Mouse (Mus musculus) kidney, embryonic 14.5 days (tissue): ENCODE results near the gene Btbd3. TPM values are rescaled to one million over a fixed set of nuclear protein-coding genes. Genes with fewer than 3 reads are reported as not detected.
A peak's percentile ranks its signal among the peaks of the same experiment; 100 is the strongest.

ENCODE experiments used
- ATAC-seq: fragments of 200-750 bp; cut with Nextera tagmentation; 2 replicates; pipeline ENCODE4 v1.8.0; 2017; ENCODE audit warnings: moderate number of reproducible peaks, mild to moderate bottlenecking, moderate TSS enrichment, moderate library complexity; ENCODE audit not compliant: low FRiP score, low TSS enrichment
- H3K27ac ChIP-seq: fragments of 300-500 bp; sonication (generic); 2 replicates; pipeline ENCODE4 v1.5.1; 2014; ENCODE audit warnings: low read depth, mild to moderate bottlenecking, low read length, moderate library complexity, mixed read lengths
- H3K27me3 ChIP-seq: fragments of 300-500 bp; sonication (generic); 2 replicates; pipeline ENCODE4 v1.6.1; 2014; ENCODE audit warnings: mild to moderate bottlenecking, low read length; ENCODE audit not compliant: control insufficient read depth, insufficient read depth
- H3K36me3 ChIP-seq: fragments of 300-500 bp; sonication (generic); 2 replicates; pipeline ENCODE4 v1.6.1; 2014; ENCODE audit warnings: low read length, mixed read lengths; ENCODE audit not compliant: control insufficient read depth, insufficient read depth
- H3K4me1 ChIP-seq: fragments of 300-500 bp; sonication (generic); 2 replicates; pipeline ENCODE4 v1.6.1; 2014; ENCODE audit warnings: low read length, mixed read lengths; ENCODE audit not compliant: control insufficient read depth, insufficient read depth
- H3K4me2 ChIP-seq: fragments of 300-500 bp; sonication (generic); replicated peaks from 2 replicates; pipeline ENCODE4 v1.6.1; 2014; ENCODE audit warnings: low read depth, mild to moderate bottlenecking, low read length
- H3K4me3 ChIP-seq: fragments of 300-500 bp; sonication (generic); 2 replicates; pipeline ENCODE4 v1.5.1; 2014; ENCODE audit warnings: mild to moderate bottlenecking, low read length
- H3K9ac ChIP-seq: fragments of 300-500 bp; sonication (generic); 2 replicates; pipeline ENCODE4 v1.6.1; 2014; ENCODE audit warnings: low read depth, mild to moderate bottlenecking, low read length, moderate library complexity
- H3K9me3 ChIP-seq: fragments of 300-500 bp; sonication (generic); 2 replicates; pipeline ENCODE4 v1.6.1; 2016; ENCODE audit warnings: low read length; ENCODE audit not compliant: control insufficient read depth
- WGBS: fragments of 180-500 bp; shearing (Covaris S2); extraction: QIAGEN DNeasy Blood & Tissue Kit; methylation state at CpG from one replicate; pipeline ENCODE4 v1.1.7; 2014; 5-methylcytosine and 5-hydroxymethylcytosine counted together
- polyA plus RNA-seq: library from polyadenylated mRNA; unstranded; fragments of >200 nt; fragmentation: Nextera tagmentation; extraction: Ambion mirVana; gene quantifications from 2 replicates; pipeline ENCODE4 v1.2.1, GENCODE M21; 2014

Gene Btbd3
- polyA plus RNA-seq, 1 experiment from 2014 or later = 21.2 TPM

DNA sequence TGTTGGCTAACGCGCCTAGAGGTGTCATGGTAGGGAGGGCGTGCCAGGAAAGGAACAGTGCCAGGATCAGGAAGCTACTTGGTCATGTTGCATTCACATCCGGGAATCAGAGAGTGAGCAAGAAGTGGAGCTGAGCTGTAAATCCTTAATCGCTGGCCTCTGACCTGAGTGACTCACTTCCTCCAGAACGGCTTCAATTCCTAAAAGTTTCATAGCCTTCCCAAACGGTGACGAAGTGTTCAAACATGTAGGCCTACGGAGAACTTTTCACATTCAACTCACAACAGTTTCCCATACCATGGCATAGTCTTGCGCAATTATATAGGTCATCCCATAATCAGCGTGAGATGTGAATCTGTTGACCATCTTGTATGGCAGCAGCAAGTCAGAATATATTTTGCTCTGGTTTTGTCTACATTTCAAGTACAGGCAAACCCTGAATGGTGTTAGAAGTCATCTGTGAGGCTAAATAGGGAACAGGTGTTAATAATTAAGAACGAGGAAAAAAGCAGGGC is 247.6 kb downstream of the Btbd3 start:
- Histone ChIP-seq H3K4me3 (no peak overlapping the region), H3K9me3 (no peaks in the 10 kb centered on the region), H3K27ac (no peak overlapping the region), H3K4me1 (no peaks in the 10 kb centered on the region), H3K36me3 (no peaks in the 10 kb centered on the region), H3K9ac (no peak overlapping the region), H3K27me3 (no peaks in the 10 kb centered on the region), H3K4me2 (no peak overlapping the region)
- no peak for ATAC-seq
- WGBS = 79% methylated on average over 12 of the region's 12 CpGs

DNA sequence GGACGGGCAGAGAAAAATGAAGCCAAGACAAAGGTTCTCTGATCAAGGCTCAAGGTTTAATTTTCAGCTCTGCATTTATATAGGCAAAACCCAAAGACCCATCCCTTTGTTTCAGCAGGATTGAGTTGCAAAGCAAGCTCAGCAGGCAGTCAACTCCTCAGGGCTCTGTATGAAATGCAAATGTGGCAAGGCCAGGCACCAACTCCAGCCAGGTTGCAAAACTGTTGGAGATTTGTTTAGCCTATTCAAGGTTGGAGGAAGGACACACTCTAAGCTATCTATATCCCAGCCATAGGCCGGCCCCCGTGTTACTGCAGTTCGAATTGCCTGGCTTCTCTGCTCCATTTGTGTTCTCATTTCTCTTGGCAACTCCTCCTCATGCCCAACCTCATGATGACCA is 259.2 kb downstream of the Btbd3 start:
- Histone ChIP-seq H3K27me3 (no peaks in the 10 kb centered on the region), H3K27ac (no peak overlapping the region), H3K4me2 (no peak overlapping the region), H3K9me3 (no peaks in the 10 kb centered on the region), H3K4me3 (no peak overlapping the region), H3K4me1 (no peaks in the 10 kb centered on the region), H3K36me3 (no peaks in the 10 kb centered on the region), H3K9ac (no peak overlapping the region)
- ATAC-seq = no peak
- 44% methylated on average over 4 of the region's 4 CpGs for WGBS

DNA sequence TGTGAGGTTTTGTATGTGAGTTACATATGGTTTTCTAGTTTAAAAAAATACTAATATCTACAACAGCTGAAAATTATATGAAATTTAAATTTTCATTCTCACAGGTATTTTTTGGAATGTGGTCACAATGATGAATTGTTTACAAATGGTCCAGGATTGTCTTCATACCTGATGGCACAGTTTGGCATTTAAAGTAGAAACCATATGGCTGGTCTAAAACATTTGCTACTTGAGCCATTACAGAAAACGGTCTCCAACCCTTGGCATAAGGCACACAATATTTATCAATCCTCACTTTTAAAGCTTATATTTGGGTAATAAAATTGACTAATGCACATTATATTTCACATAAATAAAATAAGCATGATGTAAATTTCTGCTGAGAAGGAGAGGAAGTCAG is 272.1 kb downstream of the Btbd3 start:
- no peak for ATAC-seq
- Histone ChIP-seq H3K27me3 (no peaks in the 10 kb centered on the region), H3K4me1 (no peaks in the 10 kb centered on the region), H3K4me3 (no peak overlapping the region), H3K4me2 (no peak overlapping the region), H3K9me3 (no peaks in the 10 kb centered on the region), H3K27ac (no peak overlapping the region), H3K36me3 (no peaks in the 10 kb centered on the region), H3K9ac (no peak overlapping the region)
- 74% methylated on average over 1 of the region's 1 CpGs for WGBS

DNA sequence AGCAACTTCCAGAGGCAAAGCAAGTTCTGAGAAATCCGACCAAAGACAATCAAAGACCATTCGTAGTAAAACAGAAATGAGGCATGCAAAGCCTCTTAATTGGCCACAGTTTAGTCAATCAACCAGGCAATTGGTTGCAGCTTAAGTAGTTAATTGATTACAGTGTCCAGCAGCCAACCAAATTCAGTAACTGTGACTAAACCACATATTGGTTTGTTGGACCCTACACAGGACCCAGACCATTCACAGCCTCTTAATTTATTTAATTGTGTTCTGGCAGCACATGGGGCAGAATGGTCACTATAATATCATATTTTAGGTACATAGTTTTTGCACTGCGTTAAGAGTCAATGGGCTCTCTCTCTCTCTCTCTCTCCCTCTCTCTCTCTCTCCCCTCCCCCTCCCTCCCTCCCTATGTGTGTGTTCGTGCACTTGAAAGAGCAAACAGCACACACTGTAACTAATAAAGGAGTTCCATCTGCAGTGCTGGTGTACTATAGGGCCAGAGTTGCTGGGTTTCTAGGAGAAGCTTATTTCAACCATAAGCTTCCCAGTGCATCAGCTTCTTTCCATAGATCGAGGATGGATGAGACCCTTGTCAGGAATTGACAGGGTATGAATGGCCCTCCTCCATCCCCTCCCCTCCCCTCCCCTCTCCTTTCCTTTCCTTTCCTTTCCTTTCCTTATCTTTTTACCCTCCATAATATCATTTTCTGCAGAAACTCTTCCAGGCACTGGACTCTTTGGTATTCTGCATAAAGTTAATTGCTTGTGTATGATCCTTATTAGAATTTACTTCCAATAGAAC is 275.0 kb downstream of the Btbd3 start:
- Histone ChIP-seq H3K27ac (no peak overlapping the region), H3K4me1 (no peaks in the 10 kb centered on the region), H3K36me3 (no peaks in the 10 kb centered on the region), H3K9me3 (no peaks in the 10 kb centered on the region), H3K4me2 (no peak overlapping the region), H3K9ac (no peak overlapping the region), H3K4me3 (no peak overlapping the region), H3K27me3 (no peaks in the 10 kb centered on the region)
- 70% methylated on average over 5 of the region's 5 CpGs for WGBS
- no peak for ATAC-seq

DNA sequence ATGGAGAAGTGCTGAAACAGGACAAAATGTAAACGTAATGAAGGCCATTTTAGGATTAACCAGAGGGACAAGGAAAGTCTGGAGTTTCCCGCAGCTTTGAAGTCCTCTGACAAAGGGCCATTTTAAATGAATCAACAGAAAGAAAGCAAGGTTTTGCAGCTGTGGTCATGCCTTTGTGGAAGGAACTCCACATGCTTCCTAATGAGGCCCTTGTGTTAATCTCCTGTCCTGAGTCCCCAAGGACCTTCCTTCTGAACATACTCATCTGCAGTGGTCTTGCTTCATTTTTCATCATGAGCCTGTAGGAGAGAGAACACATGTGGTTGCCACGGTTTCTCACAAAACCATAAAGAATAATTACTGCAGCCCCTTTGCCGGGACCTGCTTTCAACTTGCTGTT is 275.6 kb downstream of the Btbd3 start:
- no peak overlapping the region for H3K4me2 ChIP-seq

DNA sequence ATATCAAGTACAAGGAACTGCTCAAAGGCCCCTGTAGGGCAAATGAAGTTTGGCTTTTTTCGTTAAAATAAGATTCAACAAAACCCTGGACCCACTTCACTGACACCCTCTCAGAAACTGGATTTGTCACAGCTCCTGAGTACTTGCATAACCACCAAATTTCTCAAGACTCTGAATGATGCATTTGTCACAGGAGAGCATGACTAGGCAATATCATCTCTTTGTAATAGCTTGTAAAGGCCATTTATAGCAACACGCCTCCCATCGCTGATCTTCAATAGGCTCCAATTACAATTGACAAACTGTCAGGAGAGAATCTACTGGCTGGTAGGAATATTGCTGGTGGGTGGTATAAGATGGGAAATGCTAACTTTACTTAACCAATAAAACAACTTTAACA is 283.3 kb downstream of the Btbd3 start:
- no peak overlapping the region for H3K9ac ChIP-seq
- ATAC-seq = no peak
- no peak overlapping the region for H3K4me2 ChIP-seq
- 89% methylated on average over 3 of the region's 3 CpGs for WGBS
- H3K36me3 ChIP-seq = no peaks in the 10 kb centered on the region
- no peaks in the 10 kb centered on the region for H3K9me3 ChIP-seq
- no peak overlapping the region for H3K27ac ChIP-seq
- H3K27me3 ChIP-seq = no peaks in the 10 kb centered on the region
- H3K4me3 ChIP-seq = no peak overlapping the region
- no peaks in the 10 kb centered on the region for H3K4me1 ChIP-seq

More for the DNA sequence above, 275.6 kb downstream of the Btbd3 start:
- H3K4me1 ChIP-seq = no peaks in the 10 kb centered on the region
- no peak overlapping the region for H3K4me3 ChIP-seq
- H3K36me3 ChIP-seq = no peaks in the 10 kb centered on the region
- no peak for ATAC-seq
- WGBS = 58% methylated on average over 4 of the region's 4 CpGs
- no peak overlapping the region for H3K9ac ChIP-seq
- H3K9me3 ChIP-seq = no peaks in the 10 kb centered on the region
- no peak overlapping the region for H3K27ac ChIP-seq
- no peaks in the 10 kb centered on the region for H3K27me3 ChIP-seq

DNA sequence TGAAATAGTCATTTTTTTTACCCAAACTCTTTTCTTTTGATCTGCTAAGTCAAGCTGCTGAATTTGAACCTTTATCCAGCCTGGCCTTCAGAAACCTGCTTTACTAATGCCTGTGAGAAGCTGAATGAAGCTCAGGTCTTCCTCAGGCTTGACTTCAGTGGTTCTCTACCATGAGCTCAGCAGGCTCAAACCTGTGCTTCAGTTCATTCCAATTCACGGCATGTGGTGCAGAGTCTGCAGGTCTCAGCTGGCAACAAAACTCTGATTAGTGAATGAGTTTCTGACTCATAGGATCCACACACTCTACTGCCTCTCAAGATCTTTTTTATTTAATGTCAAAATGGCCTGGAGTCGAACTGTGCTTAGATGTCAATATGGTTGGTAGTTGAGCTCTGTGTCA is 292.6 kb downstream of the Btbd3 start:
- H3K4me1 ChIP-seq = no peaks in the 10 kb centered on the region
- no peak for ATAC-seq
- WGBS = 79% methylated on average over 2 of the region's 2 CpGs

DNA sequence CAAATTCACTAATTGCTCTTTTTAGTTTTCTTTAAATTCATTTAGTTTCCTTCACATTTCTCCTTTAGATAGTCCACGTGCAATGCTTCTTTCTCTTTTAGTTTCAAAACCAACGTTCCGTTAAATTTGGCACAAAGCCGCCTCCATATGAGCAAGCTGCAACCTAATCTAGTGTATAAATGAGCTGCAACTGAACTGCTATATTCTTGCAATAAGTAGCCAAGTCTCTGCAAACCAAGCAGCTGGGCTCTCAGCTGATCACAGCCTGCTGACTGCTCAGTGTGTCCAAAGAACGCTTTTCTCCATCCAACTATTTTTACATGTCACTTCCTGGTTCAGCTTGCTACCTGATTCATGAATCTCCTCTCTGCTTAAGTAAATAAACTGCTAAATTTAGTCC is 295.2 kb downstream of the Btbd3 start:
- Histone ChIP-seq H3K27me3 (no peaks in the 10 kb centered on the region), H3K4me2 (no peak overlapping the region), H3K4me1 (no peaks in the 10 kb centered on the region), H3K27ac (no peak overlapping the region), H3K4me3 (no peak overlapping the region), H3K9ac (no peak overlapping the region), H3K36me3 (no peaks in the 10 kb centered on the region), H3K9me3 (no peaks in the 10 kb centered on the region)
- 38% methylated on average over 5 of the region's 5 CpGs for WGBS
- no peak; the same call in 1 of the 2 replicates for ATAC-seq

More for the DNA sequence above, 292.6 kb downstream of the Btbd3 start:
- H3K9me3 ChIP-seq = no peaks in the 10 kb centered on the region
- H3K27me3 ChIP-seq = no peaks in the 10 kb centered on the region
- H3K4me3 ChIP-seq = no peak overlapping the region
- no peaks in the 10 kb centered on the region for H3K36me3 ChIP-seq
- no peak overlapping the region for H3K27ac ChIP-seq
- no peak overlapping the region for H3K9ac ChIP-seq
- H3K4me2 ChIP-seq = no peak overlapping the region

DNA sequence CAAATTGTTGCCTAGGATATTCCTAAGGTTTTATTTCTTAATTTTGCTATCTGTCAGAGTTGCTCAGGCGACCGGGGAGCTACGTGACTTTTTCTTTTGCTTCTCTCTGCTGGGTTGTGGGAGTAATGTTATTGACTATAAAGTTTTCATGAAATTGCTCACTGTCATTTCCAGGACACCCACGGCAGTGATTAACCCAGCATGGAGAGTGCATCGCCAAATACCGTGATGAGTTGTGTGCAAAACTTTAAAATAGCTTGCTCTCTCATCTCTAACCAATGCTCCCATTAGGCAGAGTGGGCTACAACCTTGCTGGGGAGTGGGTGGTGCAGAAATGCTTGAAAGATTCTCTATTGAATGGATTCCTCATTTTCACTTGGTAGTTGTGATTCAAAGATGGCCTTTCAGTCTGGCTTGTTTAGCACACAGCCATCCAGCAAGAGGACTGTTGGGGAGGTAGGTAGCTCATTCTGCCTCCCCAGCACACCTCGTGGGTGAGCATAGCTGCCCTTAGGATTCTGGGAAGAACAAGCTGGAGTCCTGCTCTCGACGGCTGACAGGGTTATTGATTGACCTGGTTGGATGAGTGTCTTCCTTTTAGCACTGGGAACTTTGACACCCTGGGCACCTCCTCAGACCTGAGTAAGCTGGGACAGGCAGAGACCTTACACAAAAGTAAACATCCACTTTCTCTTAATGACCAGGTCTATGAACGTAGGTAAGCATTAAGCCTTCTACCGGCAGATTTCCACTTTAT is 298.9 kb downstream of the Btbd3 start:
- Histone ChIP-seq H3K4me1 (no peaks in the 10 kb centered on the region), H3K4me2 (no peak overlapping the region), H3K9ac (no peak overlapping the region), H3K36me3 (no peaks in the 10 kb centered on the region), H3K9me3 (no peaks in the 10 kb centered on the region), H3K27me3 (no peaks in the 10 kb centered on the region), H3K4me3 (no peak overlapping the region), H3K27ac (no peak overlapping the region)
- 68% methylated on average over 11 of the region's 11 CpGs for WGBS
- ATAC-seq = 0 out of 2 replicates have a peak, but pooled peaks have one; percentile 52
